Mouse (Mus musculus) bone marrow, adult 2 months (tissue): Measurements from ENCODE around the gene Gm20850. TPM values are rescaled to one million over a fixed set of nuclear protein-coding genes. Genes with fewer than 3 reads are reported as not detected.
"Not testable (repeated sequence)": the region's sequence is repeated elsewhere in the genome, so short reads cannot be mapped to it uniquely, and the experiment has no call there.

Experiments
- H3K27ac ChIP-seq: fragments of 200-500 bp; 2 replicates; pipeline ENCODE4 v1.5.1; 2012; ENCODE audit warnings: low read depth, mild to moderate bottlenecking, control low read depth, inconsistent platforms, low read length; ENCODE audit not compliant: control insufficient read depth, poor library complexity, insufficient read depth
- H3K4me1 ChIP-seq: fragments of 200-500 bp; 2 replicates; pipeline ENCODE4 v1.6.1; 2011; ENCODE audit warnings: low read length; ENCODE audit not compliant: control insufficient read depth, insufficient read depth
- H3K4me3 ChIP-seq: fragments of 200-500 bp; replicated peaks from 2 replicates; pipeline ENCODE3; 2011; ENCODE audit warnings: mild to moderate bottlenecking, low read depth, low read length, control low read depth; ENCODE audit not compliant: control insufficient read depth
- WGBS: fragments of 180-500 bp; shearing (Covaris S2); methylation state at CpG from one replicate; pipeline ENCODE4 v1.1.7; 2018; 5-methylcytosine and 5-hydroxymethylcytosine counted together
- polyA plus RNA-seq: library from polyadenylated mRNA; stranded (reverse); fragments of >200 nt; gene quantifications from 2 replicates; pipeline ENCODE4 v1.2.4, GENCODE M21; 2011; ENCODE audit warnings: low replicate concordance; ENCODE audit not compliant: missing spikeins, insufficient read depth, insufficient read length

The Gm20850 gene
- not detected in 2 replicates for polyA plus RNA-seq

DNA sequence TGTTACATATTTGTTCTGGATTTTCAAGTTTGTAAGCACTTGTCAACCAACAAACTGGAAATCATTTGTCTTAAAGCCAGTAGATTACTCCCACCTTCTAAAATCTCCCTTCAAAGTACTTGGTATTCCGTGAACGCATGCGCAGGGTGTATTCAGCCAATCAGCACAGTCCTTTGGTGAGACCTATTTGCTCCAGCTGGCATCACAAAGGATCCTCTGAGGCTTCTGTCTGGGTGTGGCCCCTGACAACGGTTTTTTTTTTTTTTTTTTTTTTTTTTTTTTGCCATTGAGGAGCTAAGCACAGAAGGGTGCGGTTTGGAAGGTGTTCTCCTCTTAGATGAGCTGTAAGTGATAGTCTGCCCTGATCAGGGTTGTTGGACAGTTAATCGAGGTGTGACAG, at the start of gene Gm20850:
Gene Gm20850 (plus strand): TSS at position 301 of the 400 bp plus-strand sequence.
- no CpG with 5 or more reads among the region's 6 CpGs for WGBS
- H3K4me1 ChIP-seq, H3K27ac ChIP-seq, H3K4me3 ChIP-seq: not testable (repeated sequence)
